Mouse (Mus musculus): ENCODE data around the gene Dlx5. TPM values are rescaled to one million over a fixed set of nuclear protein-coding genes. Genes with fewer than 3 reads are reported as not detected.

The Dlx5 gene
- polyA plus RNA-seq (2012; rRNA removed) = 0.10 TPM in 1 of 2 replicates, not detected in the other

DNA sequence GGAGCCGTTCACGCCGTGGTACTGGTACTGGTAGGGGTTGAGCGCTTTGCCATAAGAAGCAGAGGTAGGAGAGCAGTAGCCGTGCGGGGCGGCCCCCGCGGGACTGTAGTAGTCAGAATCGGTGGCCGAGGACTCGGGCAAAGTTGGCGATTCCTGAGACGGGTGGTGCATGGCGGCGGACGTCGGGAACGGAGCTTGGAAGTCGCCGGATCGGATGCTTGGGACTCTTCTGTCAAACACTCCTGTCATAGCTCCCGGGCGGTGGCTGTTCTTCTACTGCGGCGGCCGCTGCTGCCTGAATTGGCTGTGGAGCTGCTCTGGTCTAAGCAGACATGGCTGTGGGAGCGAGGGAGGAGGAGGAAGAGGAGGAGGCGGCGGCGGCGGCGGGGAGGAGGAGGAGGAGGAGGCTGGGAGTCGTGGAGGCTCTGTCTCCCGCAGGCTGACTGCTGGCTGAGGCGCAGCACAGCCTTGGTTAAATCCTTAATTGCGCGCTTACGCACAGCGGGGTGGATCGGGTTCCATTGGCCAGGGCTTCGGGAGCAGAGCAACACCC lies at the start of gene Dlx5:
TSS of gene Dlx5 (minus strand) at position 448 of the 553 bp plus-strand sequence.
- no peak for DNase-seq (ENCODE audit: low read depth, low spot score)

GRCm38 (mm10) chr6:6931507-6931906 lies 49.6 kb upstream of the Dlx5 start:
- WGBS = 85% methylated on average over 4 of the region's 4 CpGs
- no peak for DNase-seq (ENCODE audit: low read depth, low spot score)

More for the DNA sequence above, at the start of gene Dlx5:
- WGBS = 1% methylated on average over 40 of the region's 42 CpGs

GRCm38 (mm10) chr6:6930831-6931230 lies 48.9 kb upstream of the Dlx5 start:
- DNase-seq (ENCODE audit: low read depth, low spot score) = no peak
- WGBS = 70% methylated on average over 4 of the region's 4 CpGs

DNA sequence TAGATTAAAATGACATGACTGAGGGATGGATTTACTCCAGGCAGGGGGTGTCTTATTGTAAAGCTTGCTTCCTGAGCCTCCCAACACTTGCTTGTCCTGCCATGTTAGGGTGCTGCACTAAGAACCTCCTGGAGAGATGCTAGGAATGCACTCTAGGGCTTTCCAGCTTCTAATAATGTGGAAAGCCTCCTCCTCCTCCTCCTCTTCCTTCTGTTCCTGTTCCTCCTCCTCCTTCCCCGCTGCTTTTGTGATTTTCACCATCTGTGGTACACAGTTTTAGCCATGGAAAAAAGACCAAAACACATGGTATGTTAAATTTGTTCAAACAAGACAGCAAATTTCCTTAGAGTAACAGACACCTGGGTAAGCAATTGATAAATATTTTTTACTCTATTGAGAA lies 43.4 kb upstream of the Dlx5 start:
- no peak for DNase-seq (ENCODE audit: low read depth, low spot score)
- 63% methylated on average over 1 of the region's 1 CpGs for WGBS

- no peak for DNase-seq (ENCODE audit: low read depth, low spot score)
Measured at GRCm38 (mm10) chr6:6917334-6917733, 35.4 kb upstream of the Dlx5 start.

GRCm38 (mm10) chr6:6915526-6915915 lies 33.6 kb upstream of the Dlx5 start:
- WGBS = 56% methylated on average over 9 of the region's 9 CpGs
- no peak for DNase-seq (ENCODE audit: low read depth, low spot score)

More at GRCm38 (mm10) chr6:6917334-6917733, 35.4 kb upstream of the Dlx5 start:
- 75% methylated on average over 4 of the region's 4 CpGs for WGBS

DNA sequence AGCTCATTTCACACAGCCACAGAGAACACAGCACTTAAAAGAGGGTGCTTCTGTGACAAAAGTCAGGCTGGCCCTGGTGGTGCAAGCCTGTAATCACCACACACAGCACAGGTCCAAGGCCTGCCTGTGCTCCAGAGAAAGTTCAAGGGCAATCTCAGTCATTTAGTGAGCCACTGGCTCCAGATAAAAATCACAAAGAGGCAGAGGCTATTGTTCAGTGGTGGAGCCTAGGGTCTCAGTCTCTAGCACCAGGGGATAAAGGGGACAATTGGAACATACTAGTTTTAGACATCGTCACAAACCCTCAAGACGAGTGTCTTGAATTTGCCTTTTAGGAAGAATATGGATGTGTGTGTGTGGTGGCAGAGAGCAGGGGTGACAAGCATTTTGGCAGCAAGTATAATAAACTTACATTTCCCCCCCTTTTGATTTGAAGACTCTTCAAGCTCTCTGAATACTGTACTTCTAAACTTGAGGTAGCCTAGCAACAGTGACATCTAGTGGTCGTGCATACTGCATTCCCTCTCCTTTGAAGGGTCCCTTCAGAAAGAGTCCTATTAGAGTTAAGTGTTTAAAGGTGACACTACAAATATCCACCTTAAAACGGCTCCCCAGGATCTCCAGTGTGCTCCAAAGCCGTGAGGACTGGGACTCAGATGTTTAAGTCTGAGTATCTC lies 33.1 kb upstream of the Dlx5 start:
- DNase-seq (ENCODE audit: low read depth, low spot score) = peak; percentile 2
- 35% methylated on average over 5 of the region's 5 CpGs for WGBS

GRCm38 (mm10) chr6:6914304-6914703 lies 32.4 kb upstream of the Dlx5 start:
- no peak for DNase-seq (ENCODE audit: low read depth, low spot score)
- 34% methylated on average over 1 of the region's 1 CpGs for WGBS

DNA sequence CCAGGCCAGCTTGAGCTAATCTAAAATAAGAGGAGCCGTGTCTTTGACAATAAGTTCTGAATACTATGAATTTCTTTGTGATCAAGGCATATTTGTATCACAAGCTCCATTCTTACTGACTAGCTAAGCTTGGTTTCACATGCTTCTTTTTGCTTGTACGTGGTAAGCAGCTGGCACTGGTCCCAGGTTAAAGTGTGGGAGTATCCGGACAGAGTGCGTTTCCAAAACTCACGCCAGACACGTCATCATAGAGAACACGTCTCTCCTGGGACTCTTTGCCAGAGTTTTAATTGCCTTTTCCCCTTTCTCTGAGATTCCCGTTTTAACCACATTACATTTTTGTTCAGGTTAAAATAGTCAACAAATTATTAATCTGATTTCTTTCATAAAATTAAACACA lies 27.7 kb upstream of the Dlx5 start:
- DNase-seq (ENCODE audit: low read depth, low spot score) = no peak
- WGBS = 47% methylated on average over 8 of the region's 8 CpGs

DNA sequence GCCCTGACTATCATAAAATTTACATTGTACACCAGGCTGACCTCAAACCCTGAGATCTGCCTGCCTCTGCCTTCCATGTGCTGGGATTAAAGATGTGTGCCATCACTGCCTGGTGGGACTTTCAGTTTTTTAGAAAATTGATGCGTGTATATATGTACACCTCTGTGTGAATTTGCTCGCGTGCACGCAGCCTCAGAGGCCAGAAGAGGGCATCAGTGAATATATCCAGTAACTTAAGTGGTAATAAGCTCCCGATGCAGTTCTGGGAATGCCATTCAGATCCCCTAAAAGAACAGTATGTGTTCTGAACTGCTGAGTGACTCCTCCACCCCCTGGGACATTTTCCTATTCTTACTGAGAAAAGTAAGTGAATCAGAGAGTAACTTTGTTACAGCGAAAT lies 8.2 kb upstream of the Dlx5 start:
- no peak for DNase-seq (ENCODE audit: low read depth, low spot score)
- WGBS = 65% methylated on average over 6 of the region's 6 CpGs

GRCm38 (mm10) chr6:6886225-6886624 lies 4.3 kb upstream of the Dlx5 start:
- WGBS = 75% methylated on average over 3 of the region's 3 CpGs
- DNase-seq (ENCODE audit: low read depth, low spot score) = no peak

DNA sequence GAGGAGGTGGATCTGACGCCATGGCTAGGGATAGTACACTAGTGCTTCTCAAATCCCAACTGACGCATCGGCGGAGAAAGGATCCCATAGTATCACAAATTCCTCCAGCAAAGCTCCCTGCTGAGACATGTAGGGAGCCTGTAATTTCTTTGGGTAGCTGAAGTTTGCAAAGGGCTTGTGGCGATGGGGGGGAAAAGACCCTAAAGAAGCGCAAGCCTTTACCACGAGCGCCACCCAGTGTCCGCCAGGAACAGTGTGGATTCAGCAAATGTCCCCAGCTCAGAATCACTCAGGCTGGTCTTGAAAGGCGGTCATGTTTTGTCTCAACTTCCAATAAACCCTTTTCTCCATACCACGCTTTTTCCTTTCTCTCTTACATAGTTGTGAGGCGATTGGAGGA lies 3.0 kb upstream of the Dlx5 start:
- no peak for DNase-seq (ENCODE audit: low read depth, low spot score)
- WGBS = 12% methylated on average over 12 of the region's 12 CpGs

- WGBS = 12% methylated on average over 11 of the region's 11 CpGs
- no peak for DNase-seq (ENCODE audit: low read depth, low spot score)
Measured at GRCm38 (mm10) chr6:6882266-6882797, 447 bp upstream of the Dlx5 start.

GRCm38 (mm10) chr6:6881115-6881637 lies 709 bp downstream of the Dlx5 start:
- WGBS = 4% methylated on average over 30 of the region's 30 CpGs
- no peak for DNase-seq (ENCODE audit: low read depth, low spot score)

- no peak for DNase-seq (ENCODE audit: low read depth, low spot score)
Measured at GRCm38 (mm10) chr6:6880361-6881114, 1.3 kb downstream of the Dlx5 start.

DNA sequence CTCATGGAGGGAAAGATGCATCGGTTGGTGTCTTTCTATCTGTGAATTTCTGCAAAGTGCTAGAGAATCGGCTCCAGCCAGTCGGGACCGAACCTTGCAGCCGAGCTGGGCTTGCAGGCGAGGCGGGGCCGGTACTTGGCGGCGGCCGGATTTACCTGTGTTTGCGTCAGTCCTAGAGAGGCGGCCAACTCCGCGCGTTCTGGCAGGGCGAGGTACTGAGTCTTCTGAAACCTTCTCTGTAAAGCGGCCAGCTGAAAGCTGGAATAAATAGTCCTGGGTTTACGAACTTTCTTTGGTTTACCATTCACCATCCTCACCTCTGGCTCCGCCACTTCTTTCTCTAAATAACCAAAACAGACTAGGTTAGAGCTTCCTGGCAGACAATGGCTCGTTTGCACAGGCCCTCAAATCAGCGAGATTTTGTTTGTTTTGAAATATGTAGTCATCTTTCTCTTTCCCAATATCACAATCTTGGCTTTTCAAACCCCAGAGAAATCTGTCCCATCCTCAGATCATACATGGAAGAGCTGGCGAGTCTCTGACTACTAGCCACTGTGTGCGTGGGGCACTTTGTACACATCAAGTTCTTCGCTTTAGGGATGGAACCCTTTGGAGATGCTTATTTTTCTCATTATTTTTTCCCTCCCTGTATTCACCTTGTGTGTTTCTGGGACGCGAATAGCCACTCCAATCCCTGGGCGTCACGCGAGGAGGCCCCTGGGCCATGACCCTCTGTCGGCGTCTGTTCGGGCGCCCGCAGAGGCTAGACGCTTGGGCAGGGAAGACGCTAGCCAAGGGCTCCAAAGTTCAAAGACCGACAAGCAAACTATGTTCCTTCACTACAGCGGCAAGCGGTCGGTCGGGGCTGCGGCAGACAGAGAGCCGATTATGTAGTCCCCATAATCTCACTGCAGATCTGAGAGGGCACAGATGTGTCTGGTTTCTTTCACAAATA lies 2.2 kb downstream of the Dlx5 start:
- no peak for DNase-seq (ENCODE audit: low read depth, low spot score)
- WGBS = 6% methylated on average over 44 of the region's 44 CpGs

More at GRCm38 (mm10) chr6:6880361-6881114, 1.3 kb downstream of the Dlx5 start:
- 8% methylated on average over 24 of the region's 24 CpGs for whole genome bisulfite sequencing

DNA sequence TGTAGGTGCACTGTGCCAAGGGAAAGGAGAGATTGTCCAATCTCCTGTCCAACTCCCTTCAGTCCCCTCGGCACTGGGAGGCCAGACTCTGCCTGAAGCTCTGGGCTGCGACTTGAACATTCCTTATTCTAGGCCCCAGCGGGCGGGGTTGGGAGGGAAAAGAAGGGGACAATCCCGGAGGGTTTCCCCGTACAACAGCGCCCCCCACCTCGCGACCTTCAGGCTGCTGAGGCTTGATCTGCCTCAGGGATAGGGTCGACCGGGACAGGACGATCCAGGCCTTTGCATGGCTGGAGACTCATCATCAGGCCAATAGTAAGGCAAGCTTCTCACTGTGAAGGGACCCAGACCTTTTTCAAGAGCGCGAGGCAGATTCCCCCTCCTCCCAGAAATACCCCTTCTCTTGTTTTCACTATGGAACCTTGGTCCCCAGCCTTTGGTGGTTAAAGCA lies 3.0 kb downstream of the Dlx5 start:
- WGBS = 4% methylated on average over 14 of the region's 14 CpGs
- no peak for DNase-seq (ENCODE audit: low read depth, low spot score)

- 10% methylated on average over 34 of the region's 34 CpGs for WGBS
- no peak for DNase-seq (ENCODE audit: low read depth, low spot score)
Measured at GRCm38 (mm10) chr6:6877981-6878840, 3.7 kb downstream of the Dlx5 start.
